Mouse (Mus musculus): ENCODE measurements around the gene Nedd9. TPM values are rescaled to one million over a fixed set of nuclear protein-coding genes. Genes with fewer than 3 reads are reported as not detected.

The Nedd9 gene
- polyA plus RNA-seq, 1 experiment from 2014 or later = 65.3 TPM

GRCm38 (mm10) chr13:41330589-41331345 lies 156.4 kb downstream of the Nedd9 start:
- WGBS = 76% methylated on average over 11 of the region's 11 CpGs
- Histone ChIP-seq H3K27ac (ENCODE audit: low read depth, low read length) (no peak overlapping the region), H3K36me3 (ENCODE audit: control insufficient read depth, insufficient read depth, low read length) (no peaks in the 10 kb centered on the region), H3K27me3 (ENCODE audit: control insufficient read depth, insufficient read depth, low read length) (no peaks in the 10 kb centered on the region), H3K4me3 (ENCODE audit: low read depth, low read length) (no peak overlapping the region), H3K9ac (ENCODE audit: low read length) (no peak overlapping the region), H3K4me1 (ENCODE audit: control insufficient read depth, insufficient read depth, low read length) (peaks cover 8% of the 10 kb centered on the region; the same call in 1 of the 2 replicates), H3K4me2 (ENCODE audit: low read depth) (no peak overlapping the region), H3K9me3 (ENCODE audit: control insufficient read depth, low read length) (no peaks in the 10 kb centered on the region)
- ATAC-seq (ENCODE audit: insufficient read depth, low FRiP score, low TSS enrichment) (no peak), DNase-seq (ENCODE audit: low spot score) (no peak)

GRCm38 (mm10) chr13:41330051-41330450 lies 157.1 kb downstream of the Nedd9 start:
- DNase-seq (ENCODE audit: low spot score) = no peak
- H3K4me2 ChIP-seq (ENCODE audit: low read depth) = no peak overlapping the region
- no peaks in the 10 kb centered on the region for H3K9me3 ChIP-seq (ENCODE audit: control insufficient read depth, low read length)
- no peak for ATAC-seq (ENCODE audit: insufficient read depth, low FRiP score, low TSS enrichment)
- no peak overlapping the region for H3K9ac ChIP-seq (ENCODE audit: low read length)
- peaks cover 8% of the 10 kb centered on the region; the same call in 1 of the 2 replicates for H3K4me1 ChIP-seq (ENCODE audit: control insufficient read depth, insufficient read depth, low read length)
- H3K4me3 ChIP-seq (ENCODE audit: low read depth, low read length) = no peak overlapping the region
- H3K36me3 ChIP-seq (ENCODE audit: control insufficient read depth, insufficient read depth, low read length) = no peaks in the 10 kb centered on the region
- WGBS = 83% methylated on average over 4 of the region's 4 CpGs
- H3K27ac ChIP-seq (ENCODE audit: low read depth, low read length) = no peak overlapping the region
- no peaks in the 10 kb centered on the region for H3K27me3 ChIP-seq (ENCODE audit: control insufficient read depth, insufficient read depth, low read length)

- Histone ChIP-seq H3K27ac (ENCODE audit: low read depth, low read length) (no peak overlapping the region), H3K9ac (ENCODE audit: low read length) (no peak overlapping the region), H3K4me2 (ENCODE audit: low read depth) (no peak overlapping the region), H3K4me3 (ENCODE audit: low read depth, low read length) (no peak overlapping the region), H3K36me3 (ENCODE audit: control insufficient read depth, insufficient read depth, low read length) (no peaks in the 10 kb centered on the region), H3K27me3 (ENCODE audit: control insufficient read depth, insufficient read depth, low read length) (no peaks in the 10 kb centered on the region), H3K9me3 (ENCODE audit: control insufficient read depth, low read length) (no peaks in the 10 kb centered on the region), H3K4me1 (ENCODE audit: control insufficient read depth, insufficient read depth, low read length) (peaks cover 8% of the 10 kb centered on the region; the same call in 1 of the 2 replicates)
- WGBS = 45% methylated on average over 2 of the region's 2 CpGs
- peak; percentile 30 for DNase-seq (ENCODE audit: low spot score)
- no peak; the same call in 1 of the 2 replicates for ATAC-seq (ENCODE audit: insufficient read depth, low FRiP score, low TSS enrichment)
Observed at GRCm38 (mm10) chr13:41328481-41328880, 158.7 kb downstream of the Nedd9 start.

GRCm38 (mm10) chr13:41327546-41327945 lies 159.6 kb downstream of the Nedd9 start:
- H3K9ac ChIP-seq (ENCODE audit: low read length) = no peak overlapping the region
- H3K9me3 ChIP-seq (ENCODE audit: control insufficient read depth, low read length) = no peaks in the 10 kb centered on the region
- peaks cover 8% of the 10 kb centered on the region; the same call in 1 of the 2 replicates for H3K4me1 ChIP-seq (ENCODE audit: control insufficient read depth, insufficient read depth, low read length)
- H3K27ac ChIP-seq (ENCODE audit: low read depth, low read length) = no peak overlapping the region
- no peaks in the 10 kb centered on the region for H3K36me3 ChIP-seq (ENCODE audit: control insufficient read depth, insufficient read depth, low read length)
- H3K4me2 ChIP-seq (ENCODE audit: low read depth) = no peak overlapping the region
- DNase-seq (ENCODE audit: low spot score) (no peak), ATAC-seq (ENCODE audit: insufficient read depth, low FRiP score, low TSS enrichment) (no peak)
- H3K4me3 ChIP-seq (ENCODE audit: low read depth, low read length) = no peak overlapping the region
- WGBS = 73% methylated on average over 7 of the region's 7 CpGs
- no peaks in the 10 kb centered on the region for H3K27me3 ChIP-seq (ENCODE audit: control insufficient read depth, insufficient read depth, low read length)

- whole genome bisulfite sequencing = 91% methylated on average over 4 of the region's 4 CpGs
- no peak for DNase-seq (ENCODE audit: low spot score)
- H3K27ac ChIP-seq (ENCODE audit: low read depth, low read length) = no peak overlapping the region
Observed at GRCm38 (mm10) chr13:41326134-41326533, 161.0 kb downstream of the Nedd9 start.

GRCm38 (mm10) chr13:41325346-41325745 lies 161.8 kb downstream of the Nedd9 start:
- Histone ChIP-seq H3K36me3 (ENCODE audit: control insufficient read depth, insufficient read depth, low read length) (no peaks in the 10 kb centered on the region), H3K4me1 (ENCODE audit: control insufficient read depth, insufficient read depth, low read length) (peaks cover 11% of the 10 kb centered on the region), H3K4me3 (ENCODE audit: low read depth, low read length) (no peak overlapping the region), H3K27me3 (ENCODE audit: control insufficient read depth, insufficient read depth, low read length) (no peaks in the 10 kb centered on the region), H3K9me3 (ENCODE audit: control insufficient read depth, low read length) (no peaks in the 10 kb centered on the region), H3K4me2 (ENCODE audit: low read depth) (no peak overlapping the region), H3K9ac (ENCODE audit: low read length) (no peak overlapping the region), H3K27ac (ENCODE audit: low read depth, low read length) (no peak overlapping the region)
- 87% methylated on average over 4 of the region's 4 CpGs for WGBS
- DNase-seq (ENCODE audit: low spot score) (no peak), ATAC-seq (ENCODE audit: insufficient read depth, low FRiP score, low TSS enrichment) (no peak)

More at GRCm38 (mm10) chr13:41326134-41326533, 161.0 kb downstream of the Nedd9 start:
- Histone ChIP-seq H3K4me2 (ENCODE audit: low read depth) (no peak overlapping the region), H3K27me3 (ENCODE audit: control insufficient read depth, insufficient read depth, low read length) (no peaks in the 10 kb centered on the region), H3K4me3 (ENCODE audit: low read depth, low read length) (no peak overlapping the region), H3K9me3 (ENCODE audit: control insufficient read depth, low read length) (no peaks in the 10 kb centered on the region), H3K9ac (ENCODE audit: low read length) (no peak overlapping the region), H3K36me3 (ENCODE audit: control insufficient read depth, insufficient read depth, low read length) (no peaks in the 10 kb centered on the region), H3K4me1 (ENCODE audit: control insufficient read depth, insufficient read depth, low read length) (peaks cover 11% of the 10 kb centered on the region)
- no peak for ATAC-seq (ENCODE audit: insufficient read depth, low FRiP score, low TSS enrichment)

GRCm38 (mm10) chr13:41324631-41325030 lies 162.5 kb downstream of the Nedd9 start:
- no peak overlapping the region for H3K4me3 ChIP-seq (ENCODE audit: low read depth, low read length)
- no peaks in the 10 kb centered on the region for H3K27me3 ChIP-seq (ENCODE audit: control insufficient read depth, insufficient read depth, low read length)
- no peaks in the 10 kb centered on the region for H3K9me3 ChIP-seq (ENCODE audit: control insufficient read depth, low read length)
- no peak overlapping the region for H3K9ac ChIP-seq (ENCODE audit: low read length)
- H3K4me1 ChIP-seq (ENCODE audit: control insufficient read depth, insufficient read depth, low read length) = peaks cover 11% of the 10 kb centered on the region
- DNase-seq (ENCODE audit: low spot score) = no peak
- WGBS = 84% methylated on average over 4 of the region's 4 CpGs
- no peak overlapping the region for H3K27ac ChIP-seq (ENCODE audit: low read depth, low read length)
- no peak for ATAC-seq (ENCODE audit: insufficient read depth, low FRiP score, low TSS enrichment)
- no peak overlapping the region for H3K4me2 ChIP-seq (ENCODE audit: low read depth)
- H3K36me3 ChIP-seq (ENCODE audit: control insufficient read depth, insufficient read depth, low read length) = no peaks in the 10 kb centered on the region

- no peak overlapping the region for H3K4me2 ChIP-seq (ENCODE audit: low read depth)
- no peak for ATAC-seq (ENCODE audit: insufficient read depth, low FRiP score, low TSS enrichment)
- no peak overlapping the region for H3K27ac ChIP-seq (ENCODE audit: low read depth, low read length)
- no peak for DNase-seq (ENCODE audit: low spot score)
- no peaks in the 10 kb centered on the region for H3K27me3 ChIP-seq (ENCODE audit: control insufficient read depth, insufficient read depth, low read length)
- WGBS = 87% methylated on average over 3 of the region's 3 CpGs
- no peak overlapping the region for H3K9ac ChIP-seq (ENCODE audit: low read length)
- no peaks in the 10 kb centered on the region for H3K9me3 ChIP-seq (ENCODE audit: control insufficient read depth, low read length)
- peaks cover 1% of the 10 kb centered on the region; the same call in 1 of the 2 replicates for H3K36me3 ChIP-seq (ENCODE audit: control insufficient read depth, insufficient read depth, low read length)
- peaks cover 3% of the 10 kb centered on the region; the same call in 1 of the 2 replicates for H3K4me1 ChIP-seq (ENCODE audit: control insufficient read depth, insufficient read depth, low read length)
- H3K4me3 ChIP-seq (ENCODE audit: low read depth, low read length) = no peak overlapping the region
Observed at GRCm38 (mm10) chr13:41321433-41321832, 165.7 kb downstream of the Nedd9 start.

GRCm38 (mm10) chr13:41320749-41321148 lies 166.4 kb downstream of the Nedd9 start:
- Histone ChIP-seq H3K27ac (ENCODE audit: low read depth, low read length) (no peak overlapping the region), H3K9me3 (ENCODE audit: control insufficient read depth, low read length) (no peaks in the 10 kb centered on the region), H3K4me1 (ENCODE audit: control insufficient read depth, insufficient read depth, low read length) (peaks cover 3% of the 10 kb centered on the region; the same call in 1 of the 2 replicates), H3K9ac (ENCODE audit: low read length) (no peak overlapping the region), H3K36me3 (ENCODE audit: control insufficient read depth, insufficient read depth, low read length) (peaks cover 7% of the 10 kb centered on the region), H3K27me3 (ENCODE audit: control insufficient read depth, insufficient read depth, low read length) (no peaks in the 10 kb centered on the region), H3K4me2 (ENCODE audit: low read depth) (no peak overlapping the region), H3K4me3 (ENCODE audit: low read depth, low read length) (no peak overlapping the region)
- DNase-seq (ENCODE audit: low spot score) = no peak
- 79% methylated on average over 5 of the region's 5 CpGs for WGBS
- ATAC-seq (ENCODE audit: insufficient read depth, low FRiP score, low TSS enrichment) = no peak
